Mouse (Mus musculus) kidney, adult 9 months (tissue): Measurements from ENCODE around the gene Gm3187.
"Not testable (repeated sequence)": the region's sequence is repeated elsewhere in the genome, so short reads cannot be mapped to it uniquely, and the experiment has no call there.

Experiments used
- DNase-seq: peaks from one replicate; pipeline ENCODE4 v3.0.0; 2022

Gm3187 gene

GRCm38 (mm10) chr14:5483907-5484306 lies at the start of gene Gm3187:
TSS of gene Gm3187 (plus strand) at chr14:5484207.
- not testable (repeated sequence) for DNase-seq

DNA sequence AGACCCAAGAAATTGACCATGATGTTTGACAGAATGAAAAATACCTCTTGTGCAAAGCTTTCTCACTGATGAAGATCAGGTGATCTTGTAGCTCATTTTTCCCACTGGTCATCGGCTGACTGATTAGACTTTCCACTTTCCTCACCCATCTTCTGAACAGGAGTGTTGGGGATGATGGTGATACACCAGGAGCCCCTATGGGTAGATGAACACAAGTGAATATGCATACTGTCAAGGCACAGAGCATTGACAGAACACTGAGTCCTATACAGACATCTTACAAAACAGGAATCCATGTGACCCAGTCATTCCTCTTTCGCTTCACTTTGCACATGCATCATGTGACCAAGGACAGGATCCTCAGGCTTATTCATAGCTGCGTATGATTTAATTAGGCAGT lies 28.6 kb upstream of the Gm3187 start, which contains the start of gene Gm3194:
TSS of gene Gm3194 (minus strand) at position 101 of the 400 bp plus-strand sequence.
- not testable (repeated sequence) for DNase-seq

GRCm38 (mm10) chr14:5460469-5460868 lies 23.5 kb upstream of the Gm3187 start:
- not testable (repeated sequence) for DNase-seq

DNA sequence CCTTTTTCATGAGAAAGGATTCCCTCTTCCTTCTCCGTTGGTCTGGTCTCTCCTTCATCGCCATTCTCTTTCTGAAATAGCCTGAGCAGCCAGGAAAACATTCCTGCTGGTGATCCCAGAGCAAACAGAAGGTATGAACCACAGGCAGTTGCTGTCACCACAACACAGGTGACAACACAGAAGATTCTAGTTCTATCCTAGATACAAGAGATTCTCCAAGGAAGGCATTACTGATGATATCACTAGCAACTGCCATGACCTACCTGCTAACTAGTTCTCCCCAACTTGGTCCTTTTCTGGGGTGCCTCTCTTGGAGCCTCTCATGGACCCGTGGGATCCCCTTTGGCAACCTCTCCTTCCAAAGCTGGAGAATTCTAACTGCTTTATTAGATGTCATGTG lies 6.3 kb upstream of the Gm3187 start, which contains the start of gene Gm8246:
TSS of gene Gm8246 (minus strand) at position 101 of the 400 bp plus-strand sequence.
- DNase-seq, result not testable (repeated sequence)

GRCm38 (mm10) chr14:5501374-5501773 lies 17.4 kb downstream of the Gm3187 start, which contains the start of gene Gm3488:
TSS of gene Gm3488 (plus strand) at chr14:5501674.
- DNase-seq, result not testable (repeated sequence)

DNA sequence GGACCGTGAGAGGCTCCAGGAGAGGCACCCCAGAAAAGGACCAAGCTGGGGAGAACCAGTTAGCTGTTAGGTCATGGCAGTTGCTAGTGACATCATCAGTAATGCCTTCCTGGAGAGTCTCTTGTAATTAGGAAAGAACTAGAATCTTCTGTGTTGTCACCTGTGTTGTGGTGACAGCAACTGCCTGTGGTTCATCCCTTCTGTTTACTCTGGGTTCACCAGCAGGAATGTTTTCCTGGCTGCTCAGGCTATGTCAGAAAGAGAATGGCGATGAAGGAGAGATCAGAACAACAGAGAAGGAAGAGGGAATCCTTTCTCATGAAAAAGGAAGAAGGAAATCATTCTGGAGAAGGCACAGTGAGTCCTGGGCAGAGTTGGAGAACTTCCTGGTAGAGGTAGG lies 54.2 kb downstream of the Gm3187 start, which contains the start of gene Gm3532:
TSS of gene Gm3532 (plus strand) at position 301 of the 400 bp plus-strand sequence.
- DNase-seq, result not testable (repeated sequence)
